Mouse (Mus musculus): ENCODE results near the gene Oasl1.

DNA sequence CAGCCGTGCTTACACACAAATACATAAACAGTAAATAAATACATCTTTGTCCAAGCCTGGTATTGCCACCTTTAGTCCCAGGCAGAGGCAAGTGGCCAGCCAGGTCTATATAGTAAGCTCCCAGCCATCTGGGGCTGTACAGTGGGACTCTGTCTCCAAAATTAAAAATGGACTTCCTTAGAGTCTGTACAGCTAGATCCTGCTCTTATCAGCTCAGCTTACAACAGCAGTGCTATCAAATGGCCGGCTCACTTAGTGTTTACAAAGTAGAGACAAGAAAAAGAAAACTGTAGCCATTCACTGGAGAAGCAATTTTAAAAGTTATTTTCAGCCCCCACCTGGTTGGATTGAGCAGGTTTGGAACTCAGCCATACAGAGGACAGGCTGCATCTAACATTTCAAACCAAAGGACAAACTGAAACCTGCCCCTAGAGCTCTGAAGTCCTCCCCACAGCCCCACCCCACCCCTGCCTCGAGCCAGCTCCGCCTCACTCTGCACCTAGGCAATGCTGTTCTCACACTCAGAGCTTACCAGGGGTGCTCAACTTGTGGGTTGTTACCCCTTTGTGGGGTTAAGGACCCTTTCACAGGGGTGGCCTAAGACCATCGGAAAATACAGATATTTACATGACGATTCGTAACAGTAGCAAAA, 41.4 kb downstream of the Oasl1 start:
- TF ChIP-seq CTCF (IDR thresholded peaks at IDR 0.05; ENCODE audit: insufficient read depth, low read length): no peak
- no peak for TF ChIP-seq POLR2A (IDR thresholded peaks at IDR 0.05; ENCODE audit: borderline replicate concordance, extremely low read depth, low read depth, low read length)

Measured in lung, adult 2 months (tissue).